Mouse (Mus musculus): ENCODE data around the gene Tpm1. TPM values are rescaled to one million over a fixed set of nuclear protein-coding genes. Genes with fewer than 3 reads are reported as not detected.

Gene Tpm1
- polyA plus RNA-seq, 1 experiment from 2014 or later = 163 TPM

GRCm38 (mm10) chr9:67034677-67035076 lies 14.5 kb downstream of the Tpm1 start:
- Histone ChIP-seq H3K9ac (no peak overlapping the region), H3K4me1 (replicated peaks; ENCODE audit: control insufficient read depth, insufficient read depth, low read length) (peaks cover 16% of the 10 kb centered on the region; the same call in 1 of the 2 replicates), H3K36me3 (replicated peaks; ENCODE audit: control insufficient read depth, insufficient read depth) (peaks cover 66% of the 10 kb centered on the region), H3K4me3 (replicated peaks; ENCODE audit: low read length) (no peak overlapping the region), H3K27me3 (ENCODE audit: control insufficient read depth, insufficient read depth, low read length) (no peaks in the 10 kb centered on the region), H3K4me2 (replicated peaks) (no peak overlapping the region), H3K9me3 (ENCODE audit: control insufficient read depth, low read length) (peaks cover 7% of the 10 kb centered on the region), H3K27ac (no peak overlapping the region)
- ATAC-seq (ENCODE audit: low FRiP score) (no peak), DNase-seq (ENCODE audit: low spot score) (no peak)
- 95% methylated on average over 4 of the region's 4 CpGs for WGBS

DNA sequence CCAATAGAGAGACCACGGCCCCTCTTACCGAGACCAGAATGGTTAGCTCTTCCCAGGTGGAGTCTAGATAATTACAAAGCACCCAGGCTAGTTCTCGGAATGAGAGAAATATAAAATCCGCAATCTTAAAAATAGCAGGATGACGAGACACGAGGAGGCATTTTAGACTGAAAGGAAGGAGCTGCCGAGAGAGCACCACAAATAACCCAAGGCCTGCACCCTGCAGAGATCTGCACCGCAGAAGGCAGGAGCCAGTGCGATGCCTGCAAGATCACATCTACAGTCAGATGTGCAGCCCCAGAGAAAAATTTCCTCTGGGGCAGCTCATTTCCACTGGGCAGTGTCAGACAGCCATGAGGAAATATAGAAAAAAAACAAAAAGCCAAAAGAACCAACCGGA lies 16.2 kb downstream of the Tpm1 start:
- Histone ChIP-seq H3K9ac (no peak overlapping the region), H3K4me3 (replicated peaks; ENCODE audit: low read length) (no peak overlapping the region), H3K9me3 (ENCODE audit: control insufficient read depth, low read length) (peaks cover 7% of the 10 kb centered on the region), H3K4me2 (replicated peaks) (no peak overlapping the region), H3K27me3 (ENCODE audit: control insufficient read depth, insufficient read depth, low read length) (no peaks in the 10 kb centered on the region), H3K36me3 (replicated peaks; ENCODE audit: control insufficient read depth, insufficient read depth) (peaks cover 79% of the 10 kb centered on the region), H3K4me1 (replicated peaks; ENCODE audit: control insufficient read depth, insufficient read depth, low read length) (peaks cover 6% of the 10 kb centered on the region; the same call in 1 of the 2 replicates), H3K27ac (no peak overlapping the region)
- WGBS = 95% methylated on average over 10 of the region's 10 CpGs
- no peak for DNase-seq (ENCODE audit: low spot score)
- ATAC-seq (ENCODE audit: low FRiP score) = no peak

DNA sequence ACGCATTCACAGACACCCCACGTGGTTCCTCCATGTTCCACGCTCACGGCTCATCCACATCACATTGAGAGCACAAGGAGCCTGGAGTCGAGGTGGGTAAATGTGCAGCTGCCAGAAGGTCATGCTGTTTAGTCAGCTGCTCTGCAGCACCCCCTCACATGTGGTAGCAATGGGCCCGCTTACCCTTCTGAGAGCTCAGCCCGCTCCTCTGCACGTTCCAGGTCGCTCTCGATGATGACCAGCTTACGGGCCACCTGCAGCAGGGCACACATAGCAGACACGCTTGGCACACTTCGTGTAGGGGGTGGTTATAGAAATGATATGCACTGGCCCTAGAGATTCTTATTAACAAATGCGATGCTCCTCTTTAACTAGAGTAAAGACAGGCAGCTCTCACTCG lies 16.6 kb downstream of the Tpm1 start:
- H3K27me3 ChIP-seq (ENCODE audit: control insufficient read depth, insufficient read depth, low read length) = no peaks in the 10 kb centered on the region
- H3K4me1 ChIP-seq (replicated peaks; ENCODE audit: control insufficient read depth, insufficient read depth, low read length) = peaks cover 6% of the 10 kb centered on the region; the same call in 1 of the 2 replicates
- H3K36me3 ChIP-seq (replicated peaks; ENCODE audit: control insufficient read depth, insufficient read depth) = peaks cover 83% of the 10 kb centered on the region
- 95% methylated on average over 15 of the region's 15 CpGs for WGBS
- no peak overlapping the region for H3K9ac ChIP-seq
- H3K9me3 ChIP-seq (ENCODE audit: control insufficient read depth, low read length) = peaks cover 7% of the 10 kb centered on the region
- no peak overlapping the region for H3K4me2 ChIP-seq (replicated peaks)
- ATAC-seq (ENCODE audit: low FRiP score) = no peak
- DNase-seq (ENCODE audit: low spot score) = no peak
- no peak overlapping the region for H3K4me3 ChIP-seq (replicated peaks; ENCODE audit: low read length)
- no peak overlapping the region for H3K27ac ChIP-seq

GRCm38 (mm10) chr9:67029518-67029917 lies 19.7 kb downstream of the Tpm1 start:
- no peak overlapping the region for H3K27ac ChIP-seq
- DNase-seq (ENCODE audit: low spot score) (no peak), ATAC-seq (ENCODE audit: low FRiP score) (no peak)
- no peaks in the 10 kb centered on the region for H3K4me1 ChIP-seq (replicated peaks; ENCODE audit: control insufficient read depth, insufficient read depth, low read length)
- WGBS = 96% methylated on average over 13 of the region's 13 CpGs
- H3K9me3 ChIP-seq (ENCODE audit: control insufficient read depth, low read length) = no peaks in the 10 kb centered on the region
- no peak overlapping the region for H3K4me2 ChIP-seq (replicated peaks)
- H3K9ac ChIP-seq = no peak overlapping the region
- H3K4me3 ChIP-seq (replicated peaks; ENCODE audit: low read length) = no peak overlapping the region
- H3K27me3 ChIP-seq (ENCODE audit: control insufficient read depth, insufficient read depth, low read length) = no peaks in the 10 kb centered on the region
- peaks cover 88% of the 10 kb centered on the region for H3K36me3 ChIP-seq (replicated peaks; ENCODE audit: control insufficient read depth, insufficient read depth)

DNA sequence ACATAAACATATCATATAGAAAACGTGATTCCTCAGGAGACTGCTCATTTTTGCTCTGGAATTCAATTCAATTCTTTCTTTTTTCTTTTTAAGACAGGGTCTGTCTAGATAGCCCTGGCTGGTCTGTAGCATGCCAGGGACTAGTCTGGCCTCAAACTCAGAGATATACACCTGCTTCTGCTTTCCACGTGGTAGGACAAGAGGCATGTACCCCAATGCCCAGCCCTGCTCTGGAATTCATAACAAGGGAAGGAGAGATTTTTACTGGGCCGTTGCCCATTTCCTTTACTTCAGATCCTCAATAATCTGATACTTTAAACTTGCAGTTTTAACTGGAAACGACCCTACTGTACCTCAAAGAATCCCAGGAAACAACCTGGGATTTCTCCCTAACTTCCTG lies 20.3 kb downstream of the Tpm1 start:
- H3K27ac ChIP-seq = no peak overlapping the region
- H3K36me3 ChIP-seq (replicated peaks; ENCODE audit: control insufficient read depth, insufficient read depth) = peaks cover 88% of the 10 kb centered on the region

DNA sequence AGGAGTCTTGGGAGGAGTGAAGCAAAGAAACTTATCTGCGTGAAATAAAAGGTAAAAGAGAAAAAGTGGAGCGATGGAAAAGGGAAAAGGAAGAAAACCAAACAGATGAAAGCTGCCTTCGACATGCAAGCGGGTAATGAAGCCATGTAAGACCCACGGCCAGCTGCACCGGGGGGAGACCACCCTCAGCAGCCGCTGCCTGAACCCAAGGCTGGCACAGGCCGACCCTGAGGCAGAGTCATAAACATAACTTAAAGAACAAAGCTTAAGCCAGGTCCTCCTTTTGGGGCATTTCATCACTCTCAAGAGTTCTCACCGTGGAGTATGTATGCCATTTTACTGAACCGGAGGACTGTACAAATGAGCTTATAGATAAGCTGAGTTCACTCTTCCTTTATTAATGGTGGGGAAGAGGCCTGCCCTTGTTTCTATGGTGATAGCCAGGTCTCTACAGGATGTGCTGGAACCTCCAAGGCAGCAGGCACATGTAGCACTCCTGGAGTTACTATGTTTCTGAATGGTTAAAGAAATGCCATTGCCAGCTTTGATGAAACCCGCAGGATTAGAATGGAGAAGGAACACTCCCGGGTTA lies 21.0 kb downstream of the Tpm1 start:
- WGBS = 86% methylated on average over 12 of the region's 12 CpGs

More for the DNA sequence above, 20.3 kb downstream of the Tpm1 start:
- Histone ChIP-seq H3K27me3 (ENCODE audit: control insufficient read depth, insufficient read depth, low read length) (no peaks in the 10 kb centered on the region), H3K4me1 (replicated peaks; ENCODE audit: control insufficient read depth, insufficient read depth, low read length) (no peaks in the 10 kb centered on the region), H3K9me3 (ENCODE audit: control insufficient read depth, low read length) (no peaks in the 10 kb centered on the region), H3K9ac (no peak overlapping the region), H3K4me2 (replicated peaks) (no peak overlapping the region), H3K4me3 (replicated peaks; ENCODE audit: low read length) (no peak overlapping the region)
- no peak for DNase-seq (ENCODE audit: low spot score)
- 88% methylated on average over 4 of the region's 4 CpGs for WGBS
- ATAC-seq (ENCODE audit: low FRiP score) = no peak

DNA sequence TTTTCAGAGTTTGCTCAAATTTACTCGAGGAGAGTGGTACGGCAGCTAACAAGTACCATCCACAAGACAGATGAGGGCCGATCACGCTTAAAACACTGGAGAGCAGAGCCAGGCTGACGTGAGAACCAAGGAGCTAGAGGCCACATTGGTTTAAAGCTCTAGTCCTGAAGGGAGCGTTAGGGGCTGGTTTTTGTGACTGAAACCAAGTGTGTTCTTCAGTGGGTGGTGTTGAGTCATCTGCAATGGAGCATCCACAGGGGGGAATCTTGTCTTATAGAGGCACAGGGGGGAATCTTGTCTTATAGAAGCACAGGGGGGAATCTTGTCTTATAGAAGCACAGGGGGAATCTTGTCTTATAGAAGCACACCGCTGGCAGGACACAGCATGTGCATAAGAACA lies 22.3 kb downstream of the Tpm1 start:
- Histone ChIP-seq H3K4me1 (replicated peaks; ENCODE audit: control insufficient read depth, insufficient read depth, low read length) (no peaks in the 10 kb centered on the region), H3K9me3 (ENCODE audit: control insufficient read depth, low read length) (no peaks in the 10 kb centered on the region), H3K4me2 (replicated peaks) (no peak overlapping the region), H3K9ac (no peak overlapping the region), H3K4me3 (replicated peaks; ENCODE audit: low read length) (no peak overlapping the region), H3K36me3 (replicated peaks; ENCODE audit: control insufficient read depth, insufficient read depth) (peaks cover 80% of the 10 kb centered on the region), H3K27ac (no peak overlapping the region), H3K27me3 (ENCODE audit: control insufficient read depth, insufficient read depth, low read length) (no peaks in the 10 kb centered on the region)
- 88% methylated on average over 7 of the region's 7 CpGs for WGBS
- DNase-seq (ENCODE audit: low spot score) (no peak), ATAC-seq (ENCODE audit: low FRiP score) (no peak)

More for the DNA sequence above, 21.0 kb downstream of the Tpm1 start:
- DNase-seq (ENCODE audit: low spot score) (no peak), ATAC-seq (ENCODE audit: low FRiP score) (no peak)
- Histone ChIP-seq H3K36me3 (replicated peaks; ENCODE audit: control insufficient read depth, insufficient read depth) (peaks cover 88% of the 10 kb centered on the region), H3K4me1 (replicated peaks; ENCODE audit: control insufficient read depth, insufficient read depth, low read length) (no peaks in the 10 kb centered on the region), H3K4me3 (replicated peaks; ENCODE audit: low read length) (no peak overlapping the region), H3K9me3 (ENCODE audit: control insufficient read depth, low read length) (no peaks in the 10 kb centered on the region), H3K27me3 (ENCODE audit: control insufficient read depth, insufficient read depth, low read length) (no peaks in the 10 kb centered on the region), H3K9ac (no peak overlapping the region), H3K4me2 (replicated peaks) (no peak overlapping the region), H3K27ac (no peak overlapping the region)

DNA sequence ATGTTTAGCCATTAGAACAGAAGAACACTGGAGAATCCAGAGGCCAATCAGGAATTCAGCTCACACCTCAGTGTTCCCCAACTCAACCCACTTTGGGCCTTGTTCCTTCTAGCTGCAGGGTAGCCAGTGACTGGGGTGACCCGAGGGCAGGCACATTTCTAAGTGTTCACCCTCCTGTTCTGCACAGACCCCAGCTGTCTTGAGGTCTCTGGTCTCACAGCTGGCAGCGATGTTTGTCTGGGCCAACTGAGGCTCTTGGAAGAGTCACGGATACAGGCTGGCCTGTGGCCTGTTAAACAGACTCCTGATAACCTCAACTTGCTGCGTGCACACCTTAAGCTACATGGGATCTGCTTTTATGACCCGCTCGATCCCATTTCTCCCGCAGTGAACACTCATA lies 23.1 kb downstream of the Tpm1 start:
- H3K36me3 ChIP-seq (replicated peaks; ENCODE audit: control insufficient read depth, insufficient read depth) = peaks cover 80% of the 10 kb centered on the region
- no peaks in the 10 kb centered on the region for H3K4me1 ChIP-seq (replicated peaks; ENCODE audit: control insufficient read depth, insufficient read depth, low read length)
- H3K4me3 ChIP-seq (replicated peaks; ENCODE audit: low read length) = no peak overlapping the region
- WGBS = 97% methylated on average over 7 of the region's 7 CpGs
- no peak overlapping the region for H3K9ac ChIP-seq
- H3K4me2 ChIP-seq (replicated peaks) = no peak overlapping the region
- DNase-seq (ENCODE audit: low spot score) (no peak), ATAC-seq (ENCODE audit: low FRiP score) (no peak)
- no peaks in the 10 kb centered on the region for H3K9me3 ChIP-seq (ENCODE audit: control insufficient read depth, low read length)
- no peaks in the 10 kb centered on the region for H3K27me3 ChIP-seq (ENCODE audit: control insufficient read depth, insufficient read depth, low read length)
- H3K27ac ChIP-seq = no peak overlapping the region

- ATAC-seq (ENCODE audit: low FRiP score) = no peak
- no peak overlapping the region for H3K4me3 ChIP-seq (replicated peaks; ENCODE audit: low read length)
- H3K27me3 ChIP-seq (ENCODE audit: control insufficient read depth, insufficient read depth, low read length) = no peaks in the 10 kb centered on the region
- H3K27ac ChIP-seq = no peak overlapping the region
- WGBS = 94% methylated on average over 17 of the region's 17 CpGs
- no peak for DNase-seq (ENCODE audit: low spot score)
- H3K36me3 ChIP-seq (replicated peaks; ENCODE audit: control insufficient read depth, insufficient read depth) = peaks cover 72% of the 10 kb centered on the region
- no peaks in the 10 kb centered on the region for H3K4me1 ChIP-seq (replicated peaks; ENCODE audit: control insufficient read depth, insufficient read depth, low read length)
- no peak overlapping the region for H3K4me2 ChIP-seq (replicated peaks)
- no peak overlapping the region for H3K9ac ChIP-seq
- H3K9me3 ChIP-seq (ENCODE audit: control insufficient read depth, low read length) = no peaks in the 10 kb centered on the region
Measured at GRCm38 (mm10) chr9:67024889-67025692, 24.1 kb downstream of the Tpm1 start.

Data from hindbrain, embryonic 14.5 days (tissue).